Mouse (Mus musculus) urinary bladder, adult 18-20 months (tissue): ENCODE results near the gene Rad18.
"Not testable (repeated sequence)": the region's sequence is repeated elsewhere in the genome, so short reads cannot be mapped to it uniquely, and the experiment has no call there.

Experiments
- DNase-seq, 2 experiments: peaks; one replicate each; pipeline ENCODE4 v3.0.0; 2022; ENCODE audit warnings: low spot score in 2 of 2, mixed read lengths in 2 of 2

Gene Rad18

GRCm38 (mm10) chr6:112696056-112696950 is at the start of gene Rad18:
Gene Rad18 (minus strand): TSS chr6:112696686.
- DNase-seq = peak; percentile 70 to 75

GRCm38 (mm10) chr6:112742297-112742696 is 45.8 kb upstream of the Rad18 start:
- no peak for DNase-seq

GRCm38 (mm10) chr6:112741766-112742165 is 45.3 kb upstream of the Rad18 start:
- no peak for DNase-seq

- no peak for DNase-seq
Observed at GRCm38 (mm10) chr6:112739635-112740034, 43.1 kb upstream of the Rad18 start.

GRCm38 (mm10) chr6:112738924-112739323 is 42.4 kb upstream of the Rad18 start:
- no peak for DNase-seq

- DNase-seq = no peak
Observed at GRCm38 (mm10) chr6:112736471-112736870, 40.0 kb upstream of the Rad18 start.

- DNase-seq = no peak
Observed at GRCm38 (mm10) chr6:112735054-112735453, 38.6 kb upstream of the Rad18 start.

GRCm38 (mm10) chr6:112733942-112734341 is 37.5 kb upstream of the Rad18 start:
- DNase-seq = no peak

- DNase-seq = no peak
Observed at GRCm38 (mm10) chr6:112732434-112732833, 35.9 kb upstream of the Rad18 start.

- DNase-seq = no peak
Observed at GRCm38 (mm10) chr6:112731386-112731785, 34.9 kb upstream of the Rad18 start.

GRCm38 (mm10) chr6:112728760-112729422 is 32.4 kb upstream of the Rad18 start:
- DNase-seq = peak; percentile 23 to 51

GRCm38 (mm10) chr6:112725468-112725867 is 29.0 kb upstream of the Rad18 start:
- DNase-seq = no peak

- no peak for DNase-seq
Observed at GRCm38 (mm10) chr6:112720409-112721080, 24.1 kb upstream of the Rad18 start.

GRCm38 (mm10) chr6:112719983-112720382 is 23.5 kb upstream of the Rad18 start:
- DNase-seq = no peak

- DNase-seq = no peak
Observed at GRCm38 (mm10) chr6:112717168-112717567, 20.7 kb upstream of the Rad18 start.

GRCm38 (mm10) chr6:112713951-112714350 is 17.5 kb upstream of the Rad18 start:
- DNase-seq = no peak

- not testable (repeated sequence) for DNase-seq
Observed at GRCm38 (mm10) chr6:112702296-112702695, 5.8 kb upstream of the Rad18 start.

GRCm38 (mm10) chr6:112700392-112700791 is 3.9 kb upstream of the Rad18 start:
- peak in 1 of 2 experiments; percentile 34 for DNase-seq

GRCm38 (mm10) chr6:112699115-112699514 is 2.6 kb upstream of the Rad18 start:
- no peak for DNase-seq

GRCm38 (mm10) chr6:112694492-112694891 is 2.0 kb downstream of the Rad18 start:
- DNase-seq = no peak

GRCm38 (mm10) chr6:112691523-112691922 is 5.0 kb downstream of the Rad18 start:
- DNase-seq = no peak

- DNase-seq = no peak
Observed at GRCm38 (mm10) chr6:112688033-112688432, 8.5 kb downstream of the Rad18 start.
